Mouse (Mus musculus) heart, postnatal 0 days (tissue): ENCODE measurements around the gene Homer2. TPM values are rescaled to one million over a fixed set of nuclear protein-coding genes. Genes with fewer than 3 reads are reported as not detected.

Source experiments
- ATAC-seq: fragments of 200-750 bp; cut with Nextera tagmentation; 2 replicates; pipeline ENCODE4 v1.8.0; 2017; ENCODE audit warnings: low read depth, moderate number of reproducible peaks, moderate library complexity; ENCODE audit not compliant: insufficient read depth
- DNase-seq: peaks from one replicate; pipeline ENCODE4 v3.0.0-alpha.2; 2016; ENCODE audit warnings: low spot score
- H3K27ac ChIP-seq: fragments of 300-500 bp; sonication (generic); 2 replicates; pipeline ENCODE4 v1.5.1; 2014; ENCODE audit warnings: low read depth, mild to moderate bottlenecking
- H3K27me3 ChIP-seq: fragments of 300-500 bp; sonication (generic); 2 replicates; pipeline ENCODE4 v1.6.1; 2014; ENCODE audit warnings: low read length, mixed read lengths; ENCODE audit not compliant: control insufficient read depth, insufficient read depth
- H3K36me3 ChIP-seq: fragments of 300-500 bp; sonication (generic); replicated peaks from 2 replicates; pipeline ENCODE4 v1.6.1; 2014; ENCODE audit warnings: low read length, mixed read lengths; ENCODE audit not compliant: control insufficient read depth, insufficient read depth
- H3K4me1 ChIP-seq: fragments of 300-500 bp; sonication (generic); 2 replicates; pipeline ENCODE4 v1.6.1; 2014; ENCODE audit warnings: antibody characterized with exemption; ENCODE audit not compliant: control insufficient read depth, insufficient read depth
- H3K4me2 ChIP-seq: fragments of 300-500 bp; sonication (generic); 2 replicates; pipeline ENCODE4 v1.6.1; 2014; ENCODE audit warnings: low read depth, mild to moderate bottlenecking, low read length, moderate library complexity
- H3K4me3 ChIP-seq: fragments of 300-500 bp; sonication (generic); 2 replicates; pipeline ENCODE4 v1.5.1; 2014; ENCODE audit warnings: low read depth, low read length
- H3K9ac ChIP-seq: fragments of 300-500 bp; sonication (generic); replicated peaks from 2 replicates; pipeline ENCODE4 v1.6.1; 2014; ENCODE audit warnings: low read depth, low read length, mixed read lengths
- H3K9me3 ChIP-seq: fragments of 300-500 bp; sonication (generic); replicated peaks from 2 replicates; pipeline ENCODE4 v1.6.1; 2016; ENCODE audit warnings: low read length; ENCODE audit not compliant: control insufficient read depth
- CTCF ChIP-seq: IDR thresholded peaks from 2 replicates; pipeline ENCODE4 v1.5.1; 2016; ENCODE audit warnings: antibody characterized with exemption, control low read depth, low read depth
- EP300 ChIP-seq: IDR thresholded peaks from 2 replicates; pipeline ENCODE4 v1.6.1; 2016; ENCODE audit warnings: antibody characterized with exemption, low read depth
- WGBS: fragments of 180-500 bp; shearing (Covaris S2); extraction: QIAGEN DNeasy Blood & Tissue Kit; methylation state at CpG from one replicate; pipeline ENCODE4 v1.1.7; 2014; 5-methylcytosine and 5-hydroxymethylcytosine counted together
- polyA plus RNA-seq: library from polyadenylated mRNA; unstranded; fragments of >200 nt; fragmentation: Nextera tagmentation; extraction: Ambion mirVana; gene quantifications from 2 replicates; pipeline ENCODE4 v1.2.1, GENCODE M21; 2015
- total RNA-seq: library from RNA; depleted of rRNA; stranded (reverse); fragments of >200 nt; gene quantifications from 2 replicates; pipeline ENCODE4 v1.2.3, GENCODE M21; 2014; ENCODE audit warnings: low replicate concordance; rRNA removed

The Homer2 gene
- total and polyA plus RNA-seq, 2 experiments from 2014 or later, result 19.5 to 51.3 TPM

GRCm38 (mm10) chr7:81553589-81553988, 153.7 kb downstream of the Homer2 start:
- Histone ChIP-seq H3K27ac (no peak overlapping the region), H3K4me1 (no peaks in the 10 kb centered on the region), H3K4me2 (no peak overlapping the region), H3K36me3 (peaks cover 39% of the 10 kb centered on the region), H3K9ac (no peak overlapping the region), H3K4me3 (no peak overlapping the region), H3K9me3 (no peaks in the 10 kb centered on the region), H3K27me3 (no peaks in the 10 kb centered on the region)
- 43% methylated on average over 4 of the region's 4 CpGs for WGBS
- ATAC-seq, result no peak
- DNase-seq, result no peak
- TF ChIP-seq CTCF (no peak), EP300 (no peak)

Other genes with a start within 250 kb of the Homer2 start
- gene Ap3b2, start 213.6 kb downstream of the Homer2 start, total RNA-seq, result 0.43 TPM in 1 of 2 replicates, not detected in the other
- 0.40 TPM in 2 replicates for gene Ap3b2, start 213.6 kb downstream of the Homer2 start, polyA plus RNA-seq
- not detected in 2 replicates for gene BC048679, start 209.2 kb downstream of the Homer2 start, total RNA-seq
- not detected in 2 replicates for gene BC048679, start 209.2 kb downstream of the Homer2 start, polyA plus RNA-seq
- 83.2 and 93.7 TPM in 2 replicates for gene Fsd2, start 140.6 kb downstream of the Homer2 start, total RNA-seq
- 95.1 and 99.0 TPM in 2 replicates for gene Fsd2, start 140.6 kb downstream of the Homer2 start, polyA plus RNA-seq
- 3.3 and 6.6 TPM in 2 replicates for gene Whamm, start 136.3 kb downstream of the Homer2 start, total RNA-seq
- 3.1 and 3.3 TPM in 2 replicates for gene Whamm, start 136.3 kb downstream of the Homer2 start, polyA plus RNA-seq
- gene Ramac, start 55.4 kb upstream of the Homer2 start, total RNA-seq, result 30.6 and 58.0 TPM in 2 replicates
- gene Ramac, start 55.4 kb upstream of the Homer2 start, polyA plus RNA-seq, result 88.2 and 98.1 TPM in 2 replicates
- gene 3110040N11Rik, start 82.0 kb upstream of the Homer2 start, total RNA-seq, result 28.7 and 33.4 TPM in 2 replicates
- gene 3110040N11Rik, start 82.0 kb upstream of the Homer2 start, polyA plus RNA-seq, result 34.6 and 38.5 TPM in 2 replicates
- 98.6 and 104 TPM in 2 replicates for gene Btbd1, start 121.9 kb upstream of the Homer2 start, total RNA-seq
- gene Btbd1, start 121.9 kb upstream of the Homer2 start, polyA plus RNA-seq, result 90.4 and 96.6 TPM in 2 replicates
- gene Gm10160, start 148.3 kb upstream of the Homer2 start, total RNA-seq, result not detected in 2 replicates
- gene Gm10160, start 148.3 kb upstream of the Homer2 start, polyA plus RNA-seq, result not detected in 2 replicates
- 52.3 and 69.2 TPM in 2 replicates for gene Tm6sf1, start 151.5 kb upstream of the Homer2 start, total RNA-seq
- gene Tm6sf1, start 151.5 kb upstream of the Homer2 start, polyA plus RNA-seq, result 11.7 and 15.3 TPM in 2 replicates
- 10.2 and 16.1 TPM in 2 replicates for gene Hdgfl3, start 226.9 kb upstream of the Homer2 start, total RNA-seq
- gene Hdgfl3, start 226.9 kb upstream of the Homer2 start, polyA plus RNA-seq, result 7.1 and 7.3 TPM in 2 replicates